Mouse (Mus musculus): ENCODE results near the gene Tshz2. TPM values are rescaled to one million over a fixed set of nuclear protein-coding genes. Genes with fewer than 3 reads are reported as not detected.

The Tshz2 gene
- polyA plus RNA-seq, 1 experiment from 2014 or later, result 22.7 TPM

DNA sequence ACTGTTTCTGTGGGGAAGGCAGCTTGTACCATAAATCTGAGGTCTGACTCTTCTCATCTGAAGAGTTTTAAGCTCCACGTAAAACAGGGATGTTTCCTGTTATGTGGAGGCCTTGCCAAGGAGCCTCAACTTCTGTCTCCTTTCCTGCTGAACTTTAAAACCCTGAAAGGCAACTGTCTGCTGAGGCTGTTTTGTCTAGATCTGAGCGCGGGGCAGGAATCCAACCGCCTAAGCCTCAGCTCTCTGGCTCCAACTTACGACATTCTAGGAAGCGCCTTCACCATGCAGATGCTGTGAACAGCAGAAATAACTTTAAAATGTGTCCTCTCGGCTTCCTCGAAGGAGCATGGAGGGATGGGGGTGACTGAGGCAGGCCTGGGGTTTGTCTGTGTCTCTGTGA, 318.2 kb downstream of the Tshz2 start:
- H3K4me3 ChIP-seq, result no peak overlapping the region
- H3K4me2 ChIP-seq, result no peak overlapping the region
- WGBS, result 87% methylated on average over 8 of the region's 8 CpGs
- H3K27ac ChIP-seq, result no peak overlapping the region
- H3K4me1 ChIP-seq, result peaks cover 3% of the 10 kb centered on the region; the same call in 1 of the 2 replicates
- ATAC-seq (replicated peaks), result no peak
- H3K9me3 ChIP-seq, result no peaks in the 10 kb centered on the region
- no peaks in the 10 kb centered on the region for H3K27me3 ChIP-seq (replicated peaks)
- H3K36me3 ChIP-seq (replicated peaks), result no peaks in the 10 kb centered on the region
- no peak overlapping the region for H3K9ac ChIP-seq

DNA sequence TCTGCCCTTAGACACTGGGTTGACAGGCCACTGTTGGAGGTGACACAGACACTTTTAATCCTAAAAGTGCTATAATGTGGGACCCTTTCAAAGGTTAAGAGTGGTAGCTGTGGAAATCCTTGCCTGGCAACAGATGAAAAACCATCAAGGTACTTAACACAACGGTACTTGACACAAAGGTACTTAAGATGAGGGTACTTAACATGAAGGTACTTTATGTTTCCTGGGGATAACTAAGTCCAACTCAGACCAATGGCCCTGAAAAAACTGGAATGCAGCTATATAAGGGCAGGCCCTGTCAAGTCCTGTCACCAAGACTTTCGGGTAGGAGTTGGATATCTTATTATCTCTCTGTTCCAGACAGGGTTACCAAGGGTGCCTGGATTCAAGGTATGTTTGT, 320.2 kb downstream of the Tshz2 start:
- Histone ChIP-seq H3K4me2 (no peak overlapping the region), H3K36me3 (replicated peaks) (no peaks in the 10 kb centered on the region), H3K4me3 (no peak overlapping the region), H3K27me3 (replicated peaks) (no peaks in the 10 kb centered on the region), H3K27ac (no peak overlapping the region), H3K9me3 (no peaks in the 10 kb centered on the region), H3K4me1 (no peaks in the 10 kb centered on the region), H3K9ac (no peak overlapping the region)
- no peak for ATAC-seq (replicated peaks)
- 90% methylated on average over 2 of the region's 2 CpGs for WGBS

DNA sequence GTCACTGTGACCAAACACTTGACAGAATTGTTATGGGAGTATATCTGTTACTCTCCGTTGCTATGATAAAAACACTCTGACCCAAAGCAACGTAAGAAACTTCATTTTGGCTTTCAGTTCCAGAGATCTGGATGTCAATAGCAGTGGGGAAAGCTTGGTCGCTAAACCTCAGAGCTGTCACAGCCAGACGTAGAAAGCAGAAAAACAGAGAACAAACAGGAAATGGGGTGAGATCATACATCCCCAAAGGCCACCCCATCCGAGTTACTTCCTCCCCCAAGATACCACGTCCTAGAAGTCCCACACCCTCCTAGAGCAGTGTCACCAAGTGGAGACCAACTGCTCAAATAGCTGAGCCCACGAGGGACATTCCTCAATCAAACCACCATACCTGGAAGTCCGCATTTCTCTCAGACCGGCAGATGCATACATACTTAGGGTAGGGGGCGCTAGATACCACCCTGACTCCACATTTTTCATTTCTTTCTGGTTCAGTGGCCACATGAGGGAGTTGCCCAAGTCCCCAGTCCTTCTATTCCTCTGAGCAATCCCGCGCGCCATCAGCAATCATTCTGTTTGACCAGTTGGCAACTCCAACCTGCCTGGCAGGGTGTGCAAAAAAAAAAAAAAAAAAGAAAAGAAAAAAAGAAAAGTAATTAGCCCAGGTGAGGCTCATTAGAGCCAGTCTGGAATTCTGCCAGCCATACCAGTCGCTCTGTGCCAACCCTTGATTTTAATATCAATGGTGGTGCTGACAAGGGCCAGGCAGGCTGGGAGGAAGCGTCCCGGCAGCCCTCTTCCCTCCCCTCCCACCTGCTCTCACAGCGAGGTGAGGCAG, 326.1 kb downstream of the Tshz2 start:
- peaks cover 28% of the 10 kb centered on the region for H3K4me1 ChIP-seq
- H3K4me2 ChIP-seq, result no peak overlapping the region
- H3K36me3 ChIP-seq (replicated peaks), result no peaks in the 10 kb centered on the region
- no peaks in the 10 kb centered on the region for H3K27me3 ChIP-seq (replicated peaks)
- no peak overlapping the region for H3K4me3 ChIP-seq
- WGBS, result 33% methylated on average over 17 of the region's 17 CpGs
- no peak for ATAC-seq (replicated peaks)
- peak overlapping the region; percentile 55; the same call in 1 of the 2 replicates for H3K27ac ChIP-seq
- H3K9me3 ChIP-seq, result no peaks in the 10 kb centered on the region
- H3K9ac ChIP-seq, result no peak overlapping the region

DNA sequence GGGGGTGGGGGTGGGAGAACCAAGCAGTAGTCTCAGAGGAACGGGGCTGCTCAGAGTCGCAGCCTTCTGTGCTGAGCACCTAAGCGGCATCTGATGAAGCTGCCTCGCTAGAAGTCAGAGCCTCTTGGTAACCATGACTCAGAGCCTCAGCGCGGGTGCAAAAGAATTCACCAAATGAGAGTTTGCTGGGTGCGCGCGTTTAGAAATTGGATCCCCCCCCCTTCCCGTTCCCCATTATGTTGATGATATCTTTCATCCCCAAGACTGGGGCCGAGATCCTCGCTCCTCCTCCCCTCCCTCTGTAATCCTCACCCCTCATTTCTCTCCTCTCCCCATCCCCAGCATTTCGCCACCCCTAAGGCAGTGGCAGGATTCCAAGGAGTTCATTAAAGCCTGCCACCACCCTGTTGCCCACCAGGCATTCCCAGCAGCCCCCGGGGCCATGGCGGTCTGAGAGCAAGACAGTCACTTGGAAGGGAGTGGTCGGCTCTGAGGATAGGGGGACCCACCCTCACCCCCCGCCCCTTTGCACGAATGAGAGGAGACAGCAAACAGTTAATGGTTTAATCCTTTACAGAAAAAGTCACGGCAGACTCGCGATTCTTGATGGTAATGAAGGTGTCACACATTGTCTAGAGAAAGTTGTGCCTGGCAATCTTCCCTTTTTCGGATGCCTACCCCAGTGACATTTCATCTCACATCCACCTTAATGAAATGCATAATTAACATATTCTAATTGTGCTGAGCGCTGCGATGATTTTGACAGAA, 328.8 kb downstream of the Tshz2 start:
- H3K36me3 ChIP-seq (replicated peaks), result no peaks in the 10 kb centered on the region
- peaks cover 28% of the 10 kb centered on the region for H3K4me1 ChIP-seq
- WGBS, result 9% methylated on average over 24 of the region's 24 CpGs
- H3K9me3 ChIP-seq, result no peaks in the 10 kb centered on the region
- H3K4me3 ChIP-seq, result peak overlapping the region; percentile 33
- peak; percentile 78 for ATAC-seq (replicated peaks)
- H3K27ac ChIP-seq, result peak overlapping the region; percentile 75
- H3K27me3 ChIP-seq (replicated peaks), result no peaks in the 10 kb centered on the region
- H3K4me2 ChIP-seq, result peak overlapping the region; percentile 75
- H3K9ac ChIP-seq, result peak overlapping the region; percentile 27; the same call in 1 of the 2 replicates

DNA sequence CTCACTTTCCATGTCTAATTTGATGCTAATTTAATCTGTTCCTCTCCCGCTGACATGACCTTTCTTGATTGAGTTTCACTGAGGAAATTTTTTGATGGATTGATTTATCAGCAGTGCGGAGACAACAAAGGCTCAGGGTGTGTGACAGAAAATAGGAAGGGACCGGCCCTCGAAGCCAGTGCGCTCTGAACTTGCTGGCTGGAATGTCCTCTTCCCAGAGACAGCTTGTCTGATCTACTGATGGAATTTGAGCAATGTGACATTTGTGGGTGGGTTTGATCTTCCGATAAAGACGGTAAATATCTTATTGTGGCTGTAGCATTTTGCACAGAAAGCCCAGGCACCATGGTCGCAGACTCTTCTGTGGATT, 329.4 kb downstream of the Tshz2 start:
- peak; percentile 22; the same call in 1 of the 2 replicates for ATAC-seq (replicated peaks)
- WGBS, result 21% methylated on average over 8 of the region's 8 CpGs

GRCm38 (mm10) chr2:169962776-169963175, 330.0 kb downstream of the Tshz2 start:
- Histone ChIP-seq H3K4me2 (no peak overlapping the region), H3K9ac (no peak overlapping the region), H3K4me1 (peaks cover 28% of the 10 kb centered on the region), H3K9me3 (no peaks in the 10 kb centered on the region), H3K4me3 (no peak overlapping the region), H3K27ac (peak overlapping the region; percentile 48), H3K36me3 (replicated peaks) (no peaks in the 10 kb centered on the region), H3K27me3 (replicated peaks) (no peaks in the 10 kb centered on the region)
- no peak for ATAC-seq (replicated peaks)
- WGBS, result 74% methylated on average over 8 of the region's 8 CpGs

More for the DNA sequence above, 329.4 kb downstream of the Tshz2 start:
- H3K9me3 ChIP-seq, result no peaks in the 10 kb centered on the region
- H3K4me1 ChIP-seq, result peaks cover 28% of the 10 kb centered on the region
- no peaks in the 10 kb centered on the region for H3K27me3 ChIP-seq (replicated peaks)
- H3K9ac ChIP-seq, result peak overlapping the region; percentile 27; the same call in 1 of the 2 replicates
- peak overlapping the region; percentile 75 for H3K4me2 ChIP-seq
- peak overlapping the region; percentile 48 for H3K27ac ChIP-seq
- no peaks in the 10 kb centered on the region for H3K36me3 ChIP-seq (replicated peaks)
- peak overlapping the region; percentile 33 for H3K4me3 ChIP-seq

DNA sequence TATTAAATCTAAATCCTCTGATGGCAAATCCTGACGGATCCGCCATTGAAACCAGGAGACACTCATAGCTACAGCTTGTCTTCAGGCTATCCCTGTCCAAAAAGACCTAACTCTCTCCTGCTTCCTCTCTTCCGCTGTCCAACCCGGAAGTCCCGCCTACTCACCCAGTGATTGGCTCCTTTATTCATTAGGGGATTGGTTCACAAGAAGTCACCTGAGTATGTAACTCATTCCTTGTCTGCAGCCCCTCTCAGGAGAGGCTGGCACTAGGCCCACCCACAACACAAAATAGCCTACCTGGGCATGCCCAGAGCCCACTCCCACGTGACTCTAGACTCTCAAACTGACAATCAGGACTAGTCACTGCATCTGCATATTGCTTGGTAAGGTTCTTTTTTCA, 337.7 kb downstream of the Tshz2 start:
- no peak overlapping the region for H3K9ac ChIP-seq
- H3K27ac ChIP-seq, result no peak overlapping the region
- no peaks in the 10 kb centered on the region for H3K4me1 ChIP-seq
- H3K9me3 ChIP-seq, result no peaks in the 10 kb centered on the region
- H3K4me3 ChIP-seq, result no peak overlapping the region
- H3K4me2 ChIP-seq, result no peak overlapping the region
- 93% methylated on average over 6 of the region's 6 CpGs for WGBS
- no peaks in the 10 kb centered on the region for H3K36me3 ChIP-seq (replicated peaks)
- H3K27me3 ChIP-seq (replicated peaks), result no peaks in the 10 kb centered on the region
- no peak for ATAC-seq (replicated peaks)

DNA sequence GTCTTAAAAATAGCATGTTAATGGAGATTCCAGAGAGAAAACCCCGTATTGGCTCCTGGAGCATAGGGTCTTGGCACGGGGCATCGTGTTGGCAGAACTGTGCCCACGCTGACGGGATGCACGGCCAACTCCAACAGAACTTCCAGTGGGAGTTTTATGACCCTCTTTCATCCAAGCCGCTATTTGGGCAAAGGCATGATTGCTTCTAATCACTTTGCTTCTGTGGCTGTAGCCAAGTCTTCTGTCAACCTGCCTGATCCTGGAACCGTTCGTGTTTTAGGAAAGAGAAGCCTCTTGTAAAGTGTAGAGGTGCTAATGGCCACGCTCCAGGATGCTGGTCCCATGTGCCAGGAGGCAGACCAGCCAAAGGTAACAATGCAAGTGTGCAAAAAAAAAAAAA, 350.1 kb downstream of the Tshz2 start:
- Histone ChIP-seq H3K27ac (no peak overlapping the region), H3K9ac (no peak overlapping the region), H3K4me3 (no peak overlapping the region), H3K9me3 (no peaks in the 10 kb centered on the region), H3K4me1 (no peaks in the 10 kb centered on the region), H3K27me3 (replicated peaks) (no peaks in the 10 kb centered on the region), H3K36me3 (replicated peaks) (no peaks in the 10 kb centered on the region), H3K4me2 (no peak overlapping the region)
- 89% methylated on average over 10 of the region's 10 CpGs for WGBS
- no peak for ATAC-seq (replicated peaks)

GRCm38 (mm10) chr2:169987186-169987585, 354.4 kb downstream of the Tshz2 start:
- no peak overlapping the region for H3K27ac ChIP-seq
- WGBS, result 78% methylated on average over 13 of the region's 13 CpGs
- no peak overlapping the region for H3K4me2 ChIP-seq
- no peak overlapping the region for H3K4me3 ChIP-seq
- no peak overlapping the region for H3K9ac ChIP-seq
- H3K27me3 ChIP-seq (replicated peaks), result no peaks in the 10 kb centered on the region
- no peaks in the 10 kb centered on the region for H3K36me3 ChIP-seq (replicated peaks)
- H3K4me1 ChIP-seq, result no peaks in the 10 kb centered on the region
- ATAC-seq (replicated peaks), result no peak
- no peaks in the 10 kb centered on the region for H3K9me3 ChIP-seq

- no peaks in the 10 kb centered on the region for H3K9me3 ChIP-seq
- H3K4me3 ChIP-seq, result no peak overlapping the region
- H3K4me2 ChIP-seq, result no peak overlapping the region
- 100% methylated on average over 1 of the region's 1 CpGs for WGBS
- no peak overlapping the region for H3K9ac ChIP-seq
- H3K36me3 ChIP-seq (replicated peaks), result no peaks in the 10 kb centered on the region
- H3K4me1 ChIP-seq, result no peaks in the 10 kb centered on the region
- no peak overlapping the region for H3K27ac ChIP-seq
- ATAC-seq (replicated peaks), result no peak
- no peaks in the 10 kb centered on the region for H3K27me3 ChIP-seq (replicated peaks)
Measured at GRCm38 (mm10) chr2:169989186-169989585, 356.4 kb downstream of the Tshz2 start.

GRCm38 (mm10) chr2:169990991-169991390, 358.2 kb downstream of the Tshz2 start:
- Histone ChIP-seq H3K4me1 (peaks cover 8% of the 10 kb centered on the region), H3K36me3 (replicated peaks) (no peaks in the 10 kb centered on the region), H3K9me3 (no peaks in the 10 kb centered on the region), H3K4me3 (no peak overlapping the region), H3K27me3 (replicated peaks) (no peaks in the 10 kb centered on the region), H3K4me2 (no peak overlapping the region), H3K27ac (no peak overlapping the region), H3K9ac (no peak overlapping the region)
- ATAC-seq (replicated peaks), result no peak
- 88% methylated on average over 7 of the region's 7 CpGs for WGBS

DNA sequence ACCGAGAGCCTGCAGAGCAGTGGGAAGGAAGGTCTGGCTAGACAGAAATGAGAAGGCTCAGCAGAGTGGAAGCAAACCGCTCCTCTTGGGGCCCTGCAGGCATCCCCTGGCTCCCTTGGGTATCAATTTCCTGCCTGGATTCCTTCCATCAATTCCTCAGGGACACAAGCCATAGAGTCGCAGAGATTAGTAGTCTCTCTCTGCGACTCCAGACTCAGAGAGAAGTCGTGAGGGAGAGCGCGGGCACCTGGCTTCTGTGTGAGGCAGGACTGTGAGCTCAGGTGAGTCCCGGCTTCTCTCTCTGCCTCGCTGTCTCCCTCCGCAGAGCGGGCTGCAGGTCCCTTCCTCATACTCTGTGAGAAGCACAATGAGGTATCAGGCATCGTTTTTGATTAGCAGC, 363.2 kb downstream of the Tshz2 start:
- ATAC-seq (replicated peaks), result no peak
- Histone ChIP-seq H3K9ac (no peak overlapping the region), H3K36me3 (replicated peaks) (no peaks in the 10 kb centered on the region), H3K9me3 (no peaks in the 10 kb centered on the region), H3K27me3 (replicated peaks) (no peaks in the 10 kb centered on the region), H3K4me1 (peaks cover 47% of the 10 kb centered on the region), H3K4me3 (no peak overlapping the region), H3K27ac (peak overlapping the region; percentile 28; the same call in 1 of the 2 replicates), H3K4me2 (no peak overlapping the region)
- 41% methylated on average over 12 of the region's 12 CpGs for WGBS
